Mouse (Mus musculus) C2C12 (cell line): Measurements from ENCODE around the gene Gm42517.

ENCODE experiments used
- CEBPB ChIP-seq: IDR thresholded peaks from one replicate; pipeline ENCODE4 v1.6.1; 2011; ENCODE audit warnings: low read depth, mild to moderate bottlenecking, control low read depth, moderate library complexity
- CTCF ChIP-seq: IDR thresholded peaks from one replicate; pipeline ENCODE4 v1.5.1; 2011; ENCODE audit not compliant: control insufficient read depth, insufficient read depth, insufficient read length
- MAX ChIP-seq: IDR thresholded peaks from one replicate; pipeline ENCODE4 v1.6.1; 2011; ENCODE audit warnings: mild to moderate bottlenecking, control low read depth
- MYOD1 ChIP-seq: IDR thresholded peaks from one replicate; pipeline ENCODE4 v1.6.1; 2011; ENCODE audit warnings: low read depth; ENCODE audit not compliant: control insufficient read depth, insufficient read length
- MYOG ChIP-seq: IDR thresholded peaks from one replicate; pipeline ENCODE4 v1.6.1; 2011; ENCODE audit not compliant: control insufficient read depth, insufficient read length; ENCODE audit errors: extremely low read depth
- USF1 ChIP-seq: IDR thresholded peaks from one replicate; pipeline ENCODE4 v1.6.1; 2011; ENCODE audit warnings: low read depth, mild to moderate bottlenecking, control low read depth, moderate library complexity

- TF ChIP-seq MAX (no peak), CTCF (no peak), MYOG (no peak), MYOD1 (no peak), USF1 (no peak), CEBPB (no peak)
Observed at GRCm38 (mm10) chr5:108337385-108337784, 30.3 kb downstream of the Gm42517 start.
